Mouse (Mus musculus) gastrocnemius, postnatal 4 days (tissue): ENCODE measurements around the gene Sim1. TPM values are rescaled to one million over a fixed set of nuclear protein-coding genes. Genes with fewer than 3 reads are reported as not detected.

Source experiments
- DNase-seq, 2 experiments: peaks; one replicate each; pipeline ENCODE4 v3.0.0; 2021 to 2022; ENCODE audit warnings: low spot score in 2 of 2, mixed read lengths in 2 of 2
- total RNA-seq, 2 experiments: library from RNA; stranded (reverse); gene quantifications; 2 replicates each; pipeline ENCODE4 v1.2.3; 2021

Gene Sim1
- total RNA-seq, 2 experiments from 2014 or later = 1.2 to 1.4 TPM

DNA sequence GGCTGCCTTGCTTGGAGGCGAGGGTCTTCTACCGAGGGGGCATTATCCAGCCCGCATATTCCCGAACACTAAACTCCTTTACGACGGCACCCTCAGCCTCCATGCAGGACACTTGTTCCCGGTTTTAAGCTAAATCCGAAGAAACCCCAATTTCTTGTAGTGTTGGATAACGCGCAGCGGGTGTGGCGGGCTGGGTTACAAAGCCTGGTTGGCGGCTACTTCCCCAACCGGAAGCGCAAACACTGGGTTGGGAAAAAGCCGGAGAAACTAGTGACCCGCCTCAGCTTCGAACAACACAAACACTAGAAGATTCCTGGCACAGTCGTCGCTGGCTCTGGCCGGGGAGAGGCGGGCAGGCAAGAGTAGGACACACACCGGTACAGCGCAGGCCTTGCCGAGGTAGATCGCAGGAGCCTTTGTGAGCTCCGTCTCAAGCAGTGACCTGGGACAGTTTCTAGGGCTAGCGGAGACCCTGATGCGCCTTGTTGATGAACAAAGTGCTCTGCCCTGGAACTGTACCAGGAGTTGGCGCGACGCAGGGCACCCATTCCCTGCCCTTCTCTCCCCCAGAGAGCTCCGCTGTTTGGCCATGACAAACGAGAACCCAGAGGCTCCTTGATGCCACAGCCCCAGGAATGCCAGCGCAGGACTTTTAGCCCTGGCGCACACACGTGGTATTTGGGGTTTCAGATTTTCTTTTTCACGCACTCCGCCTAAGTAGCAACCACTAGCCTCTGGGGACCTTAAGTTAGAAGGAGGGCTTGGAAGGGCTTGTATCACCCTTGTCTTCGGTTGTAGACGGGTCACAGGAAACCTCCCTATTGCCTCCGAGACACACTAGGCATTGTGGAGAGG lies 6.4 kb downstream of the Sim1 start:
- peak in 1 of 2 experiments; percentile 15 for DNase-seq

DNA sequence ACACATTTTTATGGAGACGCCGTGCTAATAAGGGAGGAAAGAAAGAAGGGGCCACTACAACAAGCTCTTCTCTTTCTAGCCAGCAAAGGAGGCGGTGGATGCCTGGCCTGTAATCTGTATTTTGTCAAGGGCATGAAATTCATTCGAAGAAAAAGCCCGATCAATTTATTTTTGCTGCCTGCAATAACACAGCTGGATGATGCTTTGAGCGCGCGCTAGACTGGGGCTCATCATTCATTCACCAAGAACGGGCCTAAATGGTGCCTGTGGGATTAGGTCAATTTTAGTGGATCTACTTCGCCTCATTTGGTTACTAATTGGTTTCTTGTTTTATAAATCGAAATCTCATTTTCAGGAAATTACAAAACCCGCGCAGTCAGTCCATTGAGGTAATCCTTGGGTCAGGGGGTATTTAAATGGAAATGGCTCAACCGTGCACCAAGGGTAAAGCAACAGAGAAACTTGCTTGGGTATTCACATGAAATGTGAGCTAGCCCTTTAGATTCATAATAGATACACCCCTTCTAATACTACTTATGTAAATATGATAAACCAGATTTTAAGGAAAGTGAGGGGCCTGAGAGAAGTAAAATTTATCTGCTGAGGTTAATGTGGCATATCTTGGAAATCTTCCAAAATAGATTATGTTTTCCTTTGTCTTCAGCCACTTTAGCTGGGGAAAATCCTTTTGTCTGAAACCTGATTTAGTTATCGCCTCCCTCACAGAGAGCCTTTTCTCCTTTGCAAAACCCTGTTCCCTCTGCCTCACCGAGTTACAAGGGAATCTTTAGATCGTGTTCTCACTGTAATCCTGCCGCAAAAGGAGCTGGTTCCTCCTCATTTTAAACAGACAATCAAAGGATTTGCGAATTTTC lies 7.3 kb downstream of the Sim1 start:
- no peak for DNase-seq

DNA sequence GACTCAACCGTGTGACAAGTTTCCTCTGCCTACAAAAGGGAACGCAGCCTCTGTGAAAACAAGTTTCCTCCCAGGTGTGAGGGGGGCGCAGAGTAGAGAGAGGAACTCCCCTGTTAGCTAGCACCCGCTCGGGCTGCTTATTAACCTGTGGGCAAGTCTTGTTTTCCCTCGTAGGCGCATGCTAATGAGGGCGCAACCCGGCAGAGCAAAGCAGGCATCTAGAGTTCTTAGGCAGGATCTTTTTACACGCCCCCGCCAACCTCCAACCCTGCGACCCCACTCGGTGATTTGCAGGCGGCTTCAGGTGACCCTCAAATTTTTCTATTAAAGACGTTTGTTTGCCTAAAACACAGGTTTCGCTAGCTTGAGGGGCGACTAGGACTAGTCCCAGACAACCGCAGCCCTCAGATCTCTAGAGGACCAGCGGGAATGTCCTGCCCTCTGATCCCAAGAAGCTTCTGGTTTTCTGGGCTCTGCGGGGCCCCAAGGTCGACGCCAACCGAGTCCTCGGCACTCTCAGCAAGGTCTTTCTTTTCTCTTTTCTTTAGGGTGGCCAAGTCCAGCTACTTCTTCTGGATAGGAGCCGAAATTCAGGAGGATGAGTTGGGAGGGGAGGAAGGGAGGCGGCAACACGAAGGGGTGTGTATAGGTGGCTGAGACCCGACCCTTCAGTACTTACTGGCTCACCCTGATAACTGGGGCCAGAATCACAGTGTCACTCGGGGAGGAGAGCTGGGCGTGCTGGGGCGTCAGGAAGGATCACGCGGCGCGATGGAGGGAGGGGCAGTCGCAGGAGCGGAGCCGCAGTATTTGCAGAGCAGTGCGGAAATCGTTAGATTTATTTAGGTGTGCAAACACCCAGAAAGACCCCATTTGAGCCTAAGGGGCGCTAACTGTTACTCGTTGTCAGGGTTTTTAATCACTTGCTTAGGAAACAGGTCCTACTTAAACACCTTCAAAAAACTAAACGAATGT lies 8.5 kb downstream of the Sim1 start:
- peak in 1 of 2 experiments; percentile 24 for DNase-seq

DNA sequence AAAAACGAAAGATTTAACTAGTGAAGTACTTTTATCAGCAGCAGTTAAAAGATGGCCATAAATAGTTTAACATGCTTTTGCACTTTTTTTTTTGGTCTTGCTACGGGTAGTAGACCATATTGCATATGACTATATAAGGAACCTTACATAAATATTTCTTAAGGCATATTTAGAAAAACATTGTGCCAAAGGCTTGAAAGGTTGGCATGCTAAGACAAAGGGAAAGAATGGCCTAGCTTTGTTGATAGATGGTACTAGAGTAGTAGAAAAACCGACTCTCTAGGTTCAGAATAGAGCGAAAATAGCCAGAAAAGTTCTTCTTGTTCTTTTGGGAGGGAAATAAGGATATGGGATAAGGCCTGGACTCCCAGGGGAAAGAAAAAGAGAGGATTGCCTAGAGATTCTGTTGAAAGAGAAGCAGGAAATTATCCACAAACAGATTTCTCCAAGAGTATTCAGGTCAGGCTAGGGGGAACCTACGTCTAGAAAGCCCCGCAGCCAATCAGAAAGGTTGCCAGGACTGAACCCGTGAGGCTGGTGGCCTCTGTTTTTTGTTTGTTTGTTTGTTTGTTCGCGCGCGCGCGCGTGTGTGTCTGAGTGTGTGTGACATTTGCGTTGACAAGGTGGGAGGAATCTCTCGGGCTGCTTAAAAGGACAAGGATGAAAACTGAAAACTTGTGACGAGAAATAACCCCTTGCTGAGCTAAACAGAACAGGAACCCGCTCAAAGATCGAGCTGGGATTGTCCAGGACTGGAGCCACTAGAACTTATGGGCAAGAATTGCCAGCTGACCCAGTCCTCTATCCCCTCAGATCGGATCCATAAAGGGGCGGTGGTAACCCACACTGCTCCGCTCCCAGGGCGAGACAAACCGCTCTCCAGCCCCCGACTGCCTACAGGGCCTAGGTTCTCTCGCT lies 9.6 kb downstream of the Sim1 start:
- DNase-seq = no peak

DNA sequence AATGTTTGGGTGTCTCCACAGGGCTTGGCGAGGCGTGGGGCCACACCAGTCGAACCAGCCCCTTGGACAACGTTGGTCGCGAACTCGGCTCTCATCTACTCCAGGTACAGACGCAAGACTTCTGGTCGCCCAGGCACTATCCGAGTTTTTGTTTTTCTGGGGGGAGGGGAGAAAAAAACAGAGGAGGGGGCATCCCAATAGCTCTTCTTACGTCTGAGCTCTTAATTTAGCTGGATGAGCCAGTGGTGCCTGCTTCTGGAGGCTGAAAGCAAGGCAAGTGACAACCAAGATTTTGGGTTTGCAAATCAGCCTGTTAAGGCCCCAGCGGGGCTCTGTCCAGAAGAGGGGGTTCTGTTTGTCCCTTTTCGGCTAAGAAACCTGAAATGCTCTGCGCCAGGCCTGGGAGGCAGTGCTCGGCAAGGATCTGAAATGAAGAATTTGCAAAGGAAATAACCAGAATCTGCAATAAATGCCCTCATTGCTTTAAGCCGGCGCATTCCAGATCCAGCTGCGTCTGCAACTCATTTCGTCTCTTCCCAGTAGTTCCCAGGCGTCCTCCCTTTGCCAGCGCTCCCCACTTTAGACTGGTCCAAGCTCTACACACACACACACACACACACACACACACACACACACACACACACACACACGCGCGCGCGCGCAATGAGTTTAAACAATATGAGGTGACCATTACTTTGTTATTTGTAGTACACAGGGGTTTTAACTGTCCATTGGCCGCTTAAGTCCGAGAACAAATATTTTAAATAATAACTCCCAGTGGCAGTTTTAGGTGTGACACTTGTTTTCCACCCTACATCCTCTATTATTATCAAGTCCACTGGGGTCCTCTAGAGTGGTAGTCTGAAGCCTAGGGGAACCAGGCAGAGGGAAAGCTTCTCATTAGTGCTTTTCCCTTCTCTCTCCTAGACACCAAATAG lies 10.5 kb downstream of the Sim1 start:
- peak in 1 of 2 experiments; percentile 11 for DNase-seq

DNA sequence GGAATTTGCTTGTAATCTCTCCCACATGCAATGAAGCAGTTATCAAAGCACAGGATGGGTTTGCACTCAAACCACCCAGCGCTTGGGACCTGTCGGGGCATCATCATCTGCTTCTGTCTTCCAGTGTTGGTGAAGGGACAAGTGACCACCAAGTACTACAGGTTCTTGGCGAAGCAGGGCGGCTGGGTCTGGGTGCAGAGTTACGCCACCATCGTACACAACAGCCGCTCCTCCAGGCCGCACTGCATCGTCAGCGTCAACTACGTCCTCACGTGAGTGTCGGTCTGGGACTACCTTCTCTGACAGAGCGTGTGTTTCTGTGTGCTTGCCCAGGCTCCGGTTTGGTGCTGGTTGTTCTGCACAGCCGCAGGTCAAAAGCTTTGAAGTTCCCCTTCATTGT lies 15.8 kb downstream of the Sim1 start:
- peak in 1 of 2 experiments; percentile 8 for DNase-seq

DNA sequence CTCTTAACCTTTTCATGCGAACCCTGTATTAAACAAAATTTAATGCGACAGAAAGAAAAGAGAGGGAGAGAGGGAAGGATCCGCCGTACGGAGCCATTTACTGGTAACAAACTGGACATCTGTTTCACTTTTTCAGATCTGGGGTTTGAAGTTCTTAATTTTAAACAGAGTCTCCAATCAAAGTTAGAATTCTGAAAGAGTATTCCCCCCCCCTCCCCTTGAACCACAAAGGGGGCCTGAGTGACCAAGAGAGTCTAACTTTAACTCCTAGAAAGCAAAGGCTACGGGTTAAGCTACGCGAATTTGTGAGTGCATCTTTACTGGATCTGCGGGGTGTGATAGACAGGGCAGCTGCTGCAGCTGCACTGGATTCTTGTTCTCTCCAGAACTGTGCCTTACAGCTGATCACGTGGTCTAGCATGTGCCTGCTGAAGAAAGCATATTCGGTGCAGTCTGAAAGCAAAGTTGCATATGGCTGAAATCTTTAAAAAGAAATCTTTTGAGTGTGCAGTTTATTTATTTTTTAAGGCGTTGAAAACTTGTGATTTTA lies 16.4 kb downstream of the Sim1 start:
- no peak for DNase-seq

DNA sequence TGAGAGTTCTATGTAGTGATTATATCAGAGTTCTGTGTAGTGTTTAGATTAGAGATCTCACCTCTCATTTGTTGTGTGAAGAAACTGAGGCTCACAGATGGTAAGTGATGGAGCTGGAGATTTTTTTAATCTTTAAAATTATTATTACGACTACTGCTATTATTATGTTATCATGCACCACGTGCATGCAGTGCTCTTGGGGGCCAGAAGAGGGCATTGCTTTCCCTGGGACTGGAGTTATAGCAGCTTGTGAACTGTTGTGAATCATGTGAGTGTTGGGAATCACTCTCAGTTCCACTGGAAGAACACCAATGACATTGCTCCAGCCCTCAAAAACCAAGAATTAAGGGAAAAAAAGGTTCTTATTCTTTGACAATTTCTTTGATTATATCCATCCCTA lies 21.1 kb downstream of the Sim1 start:
- no peak for DNase-seq

DNA sequence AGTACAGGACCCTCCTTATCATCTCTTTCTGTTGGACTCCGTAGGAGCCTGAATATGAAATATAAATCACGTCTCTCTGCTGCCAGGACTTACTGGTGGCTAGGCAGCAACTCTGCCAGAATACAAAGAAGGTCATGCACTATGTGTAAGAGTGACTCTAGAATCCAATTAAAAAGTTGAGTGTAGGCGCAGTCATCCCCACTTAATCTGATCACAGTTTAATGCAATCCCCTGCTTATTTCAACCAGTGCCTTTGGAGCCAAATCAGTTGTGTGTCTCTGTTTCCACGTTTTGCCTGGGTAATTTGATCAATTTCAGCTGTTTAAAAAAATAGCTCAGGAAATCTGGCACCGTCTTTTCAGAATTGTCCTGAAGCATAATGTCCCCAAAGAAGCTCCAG lies 34.7 kb downstream of the Sim1 start:
- DNase-seq = no peak

DNA sequence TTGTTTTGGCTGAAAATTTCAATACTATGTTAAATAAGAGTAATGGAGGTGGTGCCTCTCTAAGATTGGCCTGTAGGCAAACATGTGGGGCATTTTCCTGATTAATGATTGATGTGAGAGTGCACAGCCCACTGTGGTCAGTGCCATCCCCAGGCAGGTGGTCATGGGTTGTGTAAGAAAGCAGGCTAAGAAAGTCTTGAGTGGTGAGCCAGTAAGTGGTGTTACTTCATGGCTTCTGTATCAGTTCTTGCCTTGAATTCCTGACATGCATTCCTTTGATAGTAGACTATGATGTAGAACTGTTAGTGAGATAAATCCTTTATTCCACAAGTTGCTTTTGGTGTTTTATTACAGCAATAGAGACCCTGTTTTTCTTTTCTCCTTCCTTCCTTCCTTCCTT lies 41.1 kb downstream of the Sim1 start:
- no peak for DNase-seq

DNA sequence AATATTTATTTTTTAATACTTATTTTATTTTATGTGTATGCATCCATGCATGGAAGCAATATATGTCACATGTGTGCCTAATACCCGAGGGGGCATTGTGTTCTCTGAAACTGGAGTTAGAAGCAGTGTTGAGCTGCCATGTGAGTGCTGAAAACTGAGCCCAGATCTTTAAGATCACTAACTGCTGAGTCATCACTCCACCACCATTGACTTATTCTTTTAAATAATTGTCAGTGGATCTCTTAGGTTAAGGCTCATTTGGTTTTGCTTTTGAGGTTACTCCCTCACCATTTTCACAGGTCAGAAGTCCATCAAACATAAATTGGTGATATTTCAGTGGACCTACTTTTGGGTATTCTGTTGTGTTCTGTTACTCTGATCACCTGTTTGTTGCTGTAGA lies 79.1 kb downstream of the Sim1 start:
- DNase-seq = no peak

DNA sequence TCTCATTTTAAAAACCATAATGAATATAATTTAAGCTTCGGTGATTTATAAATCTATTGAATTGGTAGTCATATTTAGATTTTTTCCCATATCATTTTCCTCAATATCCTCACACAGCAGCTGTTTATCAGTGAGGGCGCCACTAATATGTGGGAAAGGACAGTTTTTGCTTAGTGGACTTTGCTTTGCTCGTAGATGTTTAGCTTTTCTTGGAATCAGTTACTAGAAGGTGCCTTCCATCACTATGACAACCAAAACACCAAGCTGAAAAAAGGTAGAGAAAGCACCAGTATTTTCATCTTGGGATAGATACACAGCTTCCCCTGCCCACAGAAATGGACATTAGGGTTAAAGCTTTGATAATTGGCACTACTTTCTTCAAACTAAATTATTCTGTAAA lies 87.3 kb downstream of the Sim1 start:
- no peak for DNase-seq

DNA sequence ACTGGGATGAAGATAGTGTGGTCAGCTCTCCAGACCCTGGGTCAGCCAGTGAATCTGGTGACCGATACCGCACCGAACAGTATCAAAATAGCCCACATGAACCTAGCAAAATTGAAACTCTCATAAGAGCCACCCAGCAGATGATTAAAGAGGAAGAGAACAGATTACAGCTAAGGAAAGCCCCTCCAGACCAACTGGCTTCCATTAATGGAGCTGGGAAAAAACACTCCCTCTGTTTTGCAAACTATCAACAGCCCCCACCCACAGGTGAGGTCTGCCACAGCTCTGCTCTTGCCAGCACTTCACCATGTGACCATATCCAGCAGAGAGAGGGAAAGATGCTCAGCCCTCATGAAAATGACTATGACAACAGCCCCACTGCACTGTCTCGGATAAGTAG lies 89.1 kb downstream of the Sim1 start:
- no peak for DNase-seq

DNA sequence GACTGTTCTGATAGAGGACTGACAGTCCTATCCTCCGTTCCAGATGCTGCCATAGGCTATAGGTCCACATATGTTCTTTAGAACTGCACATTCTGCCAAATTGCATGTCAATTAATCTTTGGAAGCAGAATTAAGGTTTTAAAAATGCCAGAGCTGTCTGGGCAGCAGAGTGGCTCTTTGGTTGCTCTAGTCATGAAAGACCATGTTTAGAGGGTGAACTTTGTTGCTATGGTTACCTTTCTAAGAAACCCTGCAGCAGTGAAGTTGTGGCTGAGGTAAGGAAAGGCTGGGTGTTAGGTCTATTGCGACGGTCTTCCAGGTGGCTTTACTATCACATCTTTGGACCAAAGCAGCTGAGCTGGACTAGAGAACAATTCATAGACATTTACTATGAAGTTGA lies 113.2 kb downstream of the Sim1 start:
- no peak for DNase-seq

DNA sequence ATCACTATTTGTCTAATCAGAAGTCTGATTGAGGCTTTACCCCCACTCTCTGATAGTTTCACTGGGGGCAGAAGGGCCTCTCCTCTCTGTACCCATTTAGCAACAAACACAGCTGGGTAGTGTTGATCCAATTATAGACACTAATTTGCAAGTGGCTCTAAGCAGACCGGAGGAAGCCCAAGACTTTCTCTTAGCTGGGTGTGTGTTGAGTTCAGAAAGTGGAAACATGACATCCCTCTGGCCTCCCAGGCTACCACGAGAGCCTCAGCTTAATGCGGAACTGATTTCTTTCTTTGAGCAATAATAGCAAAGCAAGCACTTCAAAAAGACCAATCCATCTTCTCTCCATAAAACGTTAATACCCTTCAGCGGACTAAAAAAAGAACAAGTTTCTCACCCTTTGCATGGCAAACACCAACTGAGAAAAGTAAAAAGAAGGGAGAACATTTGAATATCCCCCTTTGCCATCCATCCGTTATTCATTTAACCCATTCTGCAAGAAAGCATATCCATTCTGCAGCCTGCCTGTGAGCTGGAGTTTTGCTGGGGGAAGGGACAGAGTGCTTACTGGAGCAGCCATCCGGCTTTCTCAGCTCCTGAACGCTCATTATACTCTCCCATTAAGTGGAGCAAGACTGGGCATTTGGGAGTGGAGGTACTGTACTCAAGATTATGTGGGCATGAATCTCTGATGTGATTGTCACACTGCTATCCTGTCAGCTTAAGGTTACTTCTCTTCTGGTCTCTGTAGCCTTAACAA lies 117.0 kb downstream of the Sim1 start:
- no peak for DNase-seq

DNA sequence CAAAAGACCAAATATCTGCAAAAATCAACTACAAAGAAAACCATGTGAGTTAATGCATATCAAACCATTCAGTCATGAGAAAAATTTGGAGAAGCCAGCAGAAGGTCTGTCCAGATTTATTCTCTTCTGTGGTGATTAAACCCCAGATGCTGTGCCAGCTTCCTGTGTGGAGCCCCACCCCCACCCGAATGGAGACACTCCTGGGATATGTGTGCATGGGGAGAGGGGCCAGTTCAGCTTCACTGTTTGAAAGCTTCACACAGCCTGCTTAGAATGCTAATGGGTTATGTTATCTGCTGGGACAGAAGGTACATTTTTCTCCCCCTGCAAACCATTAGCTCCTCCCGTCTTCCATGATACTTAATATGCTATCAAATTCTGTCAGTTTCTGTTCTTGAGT lies 120.3 kb downstream of the Sim1 start:
- no peak for DNase-seq

DNA sequence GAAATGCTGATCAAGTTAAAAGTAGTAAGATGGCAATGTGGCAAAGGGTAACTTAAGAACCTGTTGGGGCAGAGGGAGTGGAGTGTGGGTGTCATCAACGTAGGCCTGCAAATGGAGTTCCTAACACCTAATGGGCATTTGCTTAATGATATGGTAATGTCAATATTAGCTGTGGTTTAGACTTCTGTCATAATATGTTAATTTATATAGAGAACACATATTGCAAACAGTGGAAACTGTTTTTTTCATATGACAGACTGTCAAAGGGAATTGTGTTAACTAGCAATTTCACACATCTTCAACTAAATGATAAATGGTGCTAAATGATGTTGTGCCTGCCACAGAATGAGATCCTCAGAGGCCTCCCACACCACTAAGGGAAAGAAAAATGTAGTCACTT lies 120.8 kb downstream of the Sim1 start:
- DNase-seq = no peak
